Mouse (Mus musculus) stomach, embryonic 16.5 days (tissue): ENCODE data around the gene Renbp. TPM values are rescaled to one million over a fixed set of nuclear protein-coding genes. Genes with fewer than 3 reads are reported as not detected.
A peak's percentile ranks its signal among the peaks of the same experiment; 100 is the strongest.

Experiments used
- ATAC-seq: fragments of 200-750 bp; cut with Nextera tagmentation; 2 replicates; pipeline ENCODE4 v1.8.0; 2017; ENCODE audit warnings: moderate number of reproducible peaks, moderate TSS enrichment; ENCODE audit not compliant: insufficient read depth, low FRiP score
- H3K27ac ChIP-seq: fragments of 300-500 bp; sonication (generic); 2 replicates; pipeline ENCODE4 v1.5.1; 2014; ENCODE audit warnings: low read length
- H3K27me3 ChIP-seq: fragments of 300-500 bp; sonication (generic); 2 replicates; pipeline ENCODE4 v1.6.1; 2014; ENCODE audit warnings: low read length, control low read depth, mixed read lengths; ENCODE audit not compliant: control insufficient read depth, insufficient read depth
- H3K36me3 ChIP-seq: fragments of 300-500 bp; sonication (generic); 2 replicates; pipeline ENCODE4 v1.6.1; 2014; ENCODE audit warnings: low read length; ENCODE audit not compliant: control insufficient read depth, insufficient read depth
- H3K4me1 ChIP-seq: fragments of 300-500 bp; sonication (generic); 2 replicates; pipeline ENCODE4 v1.6.1; 2014; ENCODE audit warnings: low read length, control low read depth, mixed read lengths; ENCODE audit not compliant: control insufficient read depth, insufficient read depth
- H3K4me2 ChIP-seq: fragments of 300-500 bp; sonication (generic); 2 replicates; pipeline ENCODE4 v1.6.1; 2014; ENCODE audit warnings: low read depth, low read length, mixed read lengths
- H3K4me3 ChIP-seq: fragments of 300-500 bp; sonication (generic); replicated peaks from 2 replicates; pipeline ENCODE4 v1.5.1; 2014; ENCODE audit warnings: mild to moderate bottlenecking, low read length
- H3K9ac ChIP-seq: fragments of 300-500 bp; sonication (generic); 2 replicates; pipeline ENCODE4 v1.6.1; 2014; ENCODE audit warnings: low read length
- H3K9me3 ChIP-seq: fragments of 300-500 bp; sonication (generic); replicated peaks from 2 replicates; pipeline ENCODE4 v1.6.1; 2016; ENCODE audit warnings: low read length, control low read depth; ENCODE audit not compliant: control insufficient read depth
- WGBS: fragments of 180-500 bp; shearing (Covaris S2); extraction: QIAGEN DNeasy Blood & Tissue Kit; methylation state at CpG from one replicate; pipeline ENCODE4 v1.1.7; 2014; 5-methylcytosine and 5-hydroxymethylcytosine counted together
- polyA plus RNA-seq: library from polyadenylated mRNA; unstranded; fragments of >200 nt; fragmentation: Nextera tagmentation; extraction: Ambion mirVana; gene quantifications from 2 replicates; pipeline ENCODE4 v1.2.1, GENCODE M21; 2015

Renbp gene
- polyA plus RNA-seq, 1 experiment from 2014 or later, result 65.5 TPM

DNA sequence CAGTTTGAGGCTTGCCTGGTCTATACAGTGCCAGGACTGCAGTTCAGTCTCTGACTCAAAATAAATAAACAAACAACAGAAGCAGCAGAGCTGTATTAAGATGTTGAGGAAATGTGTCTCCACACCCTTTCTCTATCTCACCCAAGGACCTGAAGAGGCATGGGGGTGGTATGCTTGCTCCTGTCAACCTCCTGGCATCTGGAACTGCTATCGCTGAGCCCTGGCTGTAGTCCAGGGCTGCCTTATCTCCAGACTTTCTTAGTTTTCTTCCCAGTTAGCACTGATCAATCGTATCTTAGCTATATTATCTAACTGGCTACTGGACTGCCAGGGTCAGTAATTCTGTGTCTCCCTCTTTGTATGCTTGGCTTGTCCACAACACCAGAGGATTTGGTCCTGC is 11.2 kb upstream of the Renbp start:
- peak; percentile 17; the same call in 1 of the 2 replicates for ATAC-seq
- WGBS, result 58% methylated on average over 2 of the region's 2 CpGs
- Histone ChIP-seq H3K9me3 (no peaks in the 10 kb centered on the region), H3K36me3 (no peaks in the 10 kb centered on the region), H3K9ac (no peak overlapping the region), H3K27me3 (no peaks in the 10 kb centered on the region), H3K27ac (no peak overlapping the region), H3K4me1 (no peaks in the 10 kb centered on the region), H3K4me3 (no peak overlapping the region), H3K4me2 (no peak overlapping the region)

DNA sequence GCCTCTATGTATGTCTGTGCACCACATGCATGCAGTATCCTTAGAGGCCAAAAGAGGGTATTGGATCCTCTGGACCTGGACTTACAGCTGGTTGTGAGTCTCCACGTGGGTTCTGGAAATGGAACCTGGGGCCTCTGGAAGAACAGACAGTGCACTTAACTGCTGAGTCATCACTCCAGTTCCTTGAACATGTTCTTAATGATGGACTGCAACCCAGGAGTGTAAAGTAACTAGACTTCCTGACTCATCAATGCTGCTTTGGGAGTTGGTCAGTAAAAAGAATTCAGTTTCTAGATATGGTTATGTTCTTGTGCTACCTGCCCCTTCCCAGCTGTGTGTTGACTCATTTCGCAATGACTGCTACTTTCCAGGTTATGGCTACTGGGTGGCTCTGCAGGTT is 1.2 kb upstream of the Renbp start:
- H3K27me3 ChIP-seq, result no peaks in the 10 kb centered on the region
- H3K4me1 ChIP-seq, result no peaks in the 10 kb centered on the region
- no peaks in the 10 kb centered on the region for H3K36me3 ChIP-seq
- H3K27ac ChIP-seq, result no peak overlapping the region
- no peak overlapping the region for H3K4me3 ChIP-seq
- H3K9me3 ChIP-seq, result no peaks in the 10 kb centered on the region
- no peak for ATAC-seq
- WGBS, result 72% methylated on average over 2 of the region's 2 CpGs
- no peak overlapping the region for H3K9ac ChIP-seq
- no peak overlapping the region for H3K4me2 ChIP-seq

- no peaks in the 10 kb centered on the region for H3K27me3 ChIP-seq
- no peaks in the 10 kb centered on the region for H3K4me1 ChIP-seq
- peak overlapping the region; percentile 74 for H3K9ac ChIP-seq
- no peaks in the 10 kb centered on the region for H3K36me3 ChIP-seq
- 51% methylated on average over 4 of the region's 8 CpGs for WGBS
- H3K4me3 ChIP-seq, result peak overlapping the region; percentile 60
- H3K9me3 ChIP-seq, result no peaks in the 10 kb centered on the region
- H3K27ac ChIP-seq, result peak overlapping the region; percentile 66; the same call in 1 of the 2 replicates
- H3K4me2 ChIP-seq, result peak overlapping the region; percentile 72
- ATAC-seq, result no peak
Measured at GRCm38 (mm10) chrX:73922550-73922882, 8.1 kb downstream of the Renbp start.

DNA sequence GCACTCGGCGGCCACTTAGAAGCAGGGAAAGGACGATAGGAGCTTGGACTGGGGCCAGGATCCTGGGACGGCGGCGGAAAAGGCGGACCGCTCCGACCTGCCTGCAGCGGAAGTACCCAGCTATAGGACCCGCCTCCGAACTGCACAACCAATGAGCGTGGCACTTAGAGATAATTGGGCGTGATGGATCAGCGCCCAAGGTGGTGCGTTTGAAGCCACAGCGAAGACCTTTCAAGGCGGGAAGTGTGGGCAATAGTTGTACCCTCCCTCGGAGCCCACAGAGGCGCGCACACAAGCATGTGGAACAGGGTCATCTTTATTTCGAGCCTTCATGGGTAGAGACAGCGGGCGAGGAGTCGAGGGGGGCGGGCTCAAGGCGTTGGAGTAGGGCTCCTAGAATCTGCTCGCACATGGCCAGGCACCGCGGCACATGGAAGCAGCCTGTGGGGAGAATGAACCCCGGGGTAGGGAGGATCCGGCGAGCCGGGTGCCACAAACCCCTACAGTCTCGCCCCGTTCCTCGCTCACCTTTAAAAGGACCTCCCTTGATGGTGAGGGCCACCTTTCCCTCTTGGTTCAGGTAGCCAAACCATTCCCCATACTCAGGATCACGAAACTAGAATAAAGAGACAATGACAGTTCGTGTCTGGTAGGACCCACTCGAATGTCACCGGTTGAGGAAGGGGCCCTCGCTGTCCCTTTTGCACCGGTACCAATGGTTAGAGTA is 8.7 kb downstream of the Renbp start, which contains the start of the genes Arhgap4 and Naa10:
Gene Arhgap4, minus strand, starts transcription at position 48 of the 727 bp plus-strand sequence.
Gene Naa10, minus strand, starts transcription at position 122 of the 727 bp plus-strand sequence.
- Histone ChIP-seq H3K4me3 (peak within 1 kb of the TSS; percentile 60), H3K4me2 (peak within 1 kb of the TSS; percentile 72), H3K27me3 (no peaks in the 10 kb centered on the region), H3K36me3 (no peaks in the 10 kb centered on the region), H3K9me3 (no peaks in the 10 kb centered on the region), H3K27ac (peak within 1 kb of the TSS; percentile 78), H3K9ac (peak within 1 kb of the TSS; percentile 76), H3K4me1 (no peaks in the 10 kb centered on the region)
- ATAC-seq, result peak; percentile 96
- WGBS, result 17% methylated on average over 42 of the region's 43 CpGs

GRCm38 (mm10) chrX:73921285-73921822 is 9.3 kb downstream of the Renbp start:
- Histone ChIP-seq H3K9me3 (no peaks in the 10 kb centered on the region), H3K4me3 (peak overlapping the region; percentile 60), H3K27ac (peak overlapping the region; percentile 78), H3K36me3 (no peaks in the 10 kb centered on the region), H3K4me1 (no peaks in the 10 kb centered on the region), H3K27me3 (no peaks in the 10 kb centered on the region), H3K4me2 (peak overlapping the region; percentile 59), H3K9ac (peak overlapping the region; percentile 76)
- ATAC-seq, result peak; percentile 52
- WGBS, result 17% methylated on average over 34 of the region's 34 CpGs

- WGBS, result 86% methylated on average over 5 of the region's 5 CpGs
- Histone ChIP-seq H3K36me3 (no peaks in the 10 kb centered on the region), H3K27ac (no peak overlapping the region), H3K4me1 (no peaks in the 10 kb centered on the region), H3K9ac (no peak overlapping the region), H3K4me2 (no peak overlapping the region), H3K9me3 (no peaks in the 10 kb centered on the region), H3K4me3 (no peak overlapping the region), H3K27me3 (no peaks in the 10 kb centered on the region)
- no peak for ATAC-seq
Measured at GRCm38 (mm10) chrX:73918631-73919030, 12.0 kb downstream of the Renbp start.

DNA sequence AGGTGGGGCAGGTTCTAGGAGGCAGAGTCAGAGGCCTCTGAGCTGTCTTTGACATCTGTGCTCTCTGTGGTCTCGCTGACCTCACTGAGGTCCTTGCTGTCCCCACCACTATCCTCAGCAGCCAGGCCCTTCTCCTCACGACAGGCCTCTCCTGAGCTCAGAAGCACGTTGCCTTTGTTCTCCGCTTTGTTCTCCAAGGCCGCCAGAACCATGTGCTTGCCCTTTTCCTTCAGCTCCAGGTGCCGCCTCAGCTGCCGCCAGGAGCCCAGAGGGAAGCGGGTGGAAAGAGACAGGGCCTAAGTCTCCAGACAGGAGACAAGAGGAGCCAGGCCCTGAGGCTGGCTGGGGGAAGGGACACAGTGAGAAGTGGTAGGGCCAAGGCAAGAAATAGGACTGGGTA is 13.7 kb downstream of the Renbp start:
- WGBS, result 75% methylated on average over 8 of the region's 8 CpGs
- no peak overlapping the region for H3K27ac ChIP-seq
- H3K4me1 ChIP-seq, result no peaks in the 10 kb centered on the region
- no peaks in the 10 kb centered on the region for H3K36me3 ChIP-seq
- H3K9me3 ChIP-seq, result no peaks in the 10 kb centered on the region
- ATAC-seq, result no peak
- no peak overlapping the region for H3K9ac ChIP-seq
- H3K4me2 ChIP-seq, result no peak overlapping the region
- no peaks in the 10 kb centered on the region for H3K27me3 ChIP-seq
- H3K4me3 ChIP-seq, result no peak overlapping the region

DNA sequence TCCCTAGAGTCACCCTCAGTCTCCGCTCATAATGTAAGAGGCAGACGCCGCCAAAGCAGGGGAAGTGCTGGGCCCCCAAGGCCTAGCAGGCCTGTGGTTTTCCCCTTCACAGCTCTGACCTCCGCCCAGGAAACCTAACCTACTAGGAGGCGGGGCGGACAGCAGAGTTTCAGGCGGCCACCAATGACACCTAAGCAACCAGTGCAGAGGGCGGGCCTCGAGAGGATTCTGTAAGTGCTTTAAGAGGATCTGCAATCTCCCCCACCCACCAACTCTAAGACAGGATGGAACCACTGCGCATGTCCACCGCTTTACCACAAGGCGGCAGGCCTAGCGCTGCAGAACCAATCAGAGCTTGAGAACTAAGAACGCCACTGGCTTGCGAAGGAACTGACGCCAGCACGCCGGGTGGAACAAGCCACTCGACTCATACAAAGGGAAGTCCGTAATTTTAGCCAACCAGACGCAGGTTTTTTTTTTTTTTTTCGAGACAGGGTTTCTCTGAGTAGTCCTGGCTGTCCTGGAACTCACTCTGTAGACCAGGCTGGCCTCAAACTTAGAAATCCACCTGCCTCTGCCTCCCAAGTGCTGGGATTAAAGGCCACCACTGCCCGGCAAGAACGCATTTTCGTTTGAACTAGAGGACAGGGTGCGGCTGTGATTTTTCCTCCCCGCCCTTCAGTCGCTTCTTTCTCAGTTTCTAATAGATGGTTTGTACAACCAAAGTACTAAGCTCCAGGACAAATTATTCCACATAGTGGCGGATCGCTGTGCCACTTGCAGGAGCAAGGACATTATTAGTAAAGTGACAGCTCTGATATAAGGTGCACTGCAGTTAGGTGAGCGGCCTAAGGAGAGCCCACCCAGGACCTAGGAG is 15.6 kb downstream of the Renbp start:
- no peaks in the 10 kb centered on the region for H3K27me3 ChIP-seq
- ATAC-seq, result peak; percentile 98
- no peaks in the 10 kb centered on the region for H3K4me1 ChIP-seq
- no peaks in the 10 kb centered on the region for H3K36me3 ChIP-seq
- 18% methylated on average over 31 of the region's 31 CpGs for WGBS
- H3K9me3 ChIP-seq, result no peaks in the 10 kb centered on the region
- H3K9ac ChIP-seq, result peak overlapping the region; percentile 56
- peak overlapping the region; percentile 47 for H3K4me2 ChIP-seq
- H3K4me3 ChIP-seq, result peak overlapping the region; percentile 23
- peak overlapping the region; percentile 81 for H3K27ac ChIP-seq

DNA sequence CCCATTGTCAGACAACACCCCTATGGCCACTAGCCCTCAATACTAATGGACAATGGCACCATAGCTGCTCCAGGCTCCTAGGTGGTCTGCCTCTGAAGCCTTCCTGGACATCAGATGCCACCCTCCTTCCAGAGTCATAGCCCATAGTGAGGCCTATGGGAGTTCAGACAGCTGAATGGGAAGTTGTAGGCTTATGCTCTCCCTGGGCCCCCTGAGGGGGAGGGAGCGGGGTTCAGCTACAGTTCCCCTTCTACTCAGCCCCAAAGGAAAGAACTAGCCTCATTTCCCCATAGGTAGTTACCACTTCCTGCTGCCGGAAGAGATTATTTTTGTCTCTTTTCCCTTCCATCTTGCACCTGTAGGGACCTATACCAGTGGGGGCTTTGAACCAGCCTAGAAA is 19.1 kb downstream of the Renbp start:
- no peaks in the 10 kb centered on the region for H3K36me3 ChIP-seq

More for the DNA sequence above, 19.1 kb downstream of the Renbp start:
- Histone ChIP-seq H3K27me3 (no peaks in the 10 kb centered on the region; the same call in 1 of the 2 replicates), H3K9me3 (no peaks in the 10 kb centered on the region), H3K4me1 (no peaks in the 10 kb centered on the region), H3K4me2 (0 out of 2 replicates have a peak overlapping the region, but pooled peaks have one; percentile 45), H3K9ac (no peak overlapping the region), H3K27ac (no peak overlapping the region), H3K4me3 (no peak overlapping the region)
- 79% methylated on average over 2 of the region's 2 CpGs for WGBS
- ATAC-seq, result no peak
